ENCODE assay signal across 10 mouse cellular contexts in genomic region chr9:112140658-112141057, GRCm38 (mm10).
"Had no signal": no experiment of that assay in that cellular context is flagged by ENCODE, and none has a peak within 500 bp of the region (broad histone marks: within the 10 kb centered on the region; RNA-seq: fewer than 3 reads in every experiment).

No protein-coding gene starts in this region.

- H3K4me2 ChIP-seq: intestine, embryonic 15.5 days; lung, embryonic 15.5 days; midbrain, embryonic 12.5 days had no signal

- DNase-seq: kidney, adult 18-20 months; kidney, postnatal 10 days; kidney, postnatal 4 days; right cerebral cortex, postnatal 25 days; thymus, postnatal 36 days had no signal

- H3K9ac ChIP-seq: intestine, embryonic 15.5 days; lung, embryonic 15.5 days; midbrain, embryonic 12.5 days had no signal

- H3K36me3 ChIP-seq: intestine, embryonic 15.5 days; limb, embryonic 10.5 days; lung, embryonic 15.5 days; midbrain, embryonic 12.5 days had no signal

- H3K27ac ChIP-seq: intestine, embryonic 15.5 days; limb, embryonic 10.5 days; lung, embryonic 15.5 days; midbrain, embryonic 12.5 days had no signal

- H3K4me1 ChIP-seq: intestine, embryonic 15.5 days; limb, embryonic 10.5 days; lung, embryonic 15.5 days; midbrain, embryonic 12.5 days had no signal

- ATAC-seq: intestine, embryonic 15.5 days had no signal

- H3K4me3 ChIP-seq: intestine, embryonic 15.5 days; layer of hippocampus, adult 2 months; limb, embryonic 10.5 days; lung, embryonic 15.5 days; midbrain, embryonic 12.5 days had no signal

- H3K9me3 ChIP-seq: intestine, embryonic 15.5 days; limb, embryonic 10.5 days; lung, embryonic 15.5 days; midbrain, embryonic 12.5 days had no signal

- H3K27me3 ChIP-seq: intestine, embryonic 15.5 days; midbrain, embryonic 12.5 days had no signal
